Mouse (Mus musculus) kidney, postnatal 10 days (tissue): Measurements from ENCODE around the gene Ell2.
A peak's percentile ranks its signal among the peaks of the same experiment; 100 is the strongest.

Experiments used
- DNase-seq: peaks from one replicate; pipeline ENCODE4 v3.0.0; 2021; ENCODE audit warnings: mixed read lengths

The Ell2 gene

DNA sequence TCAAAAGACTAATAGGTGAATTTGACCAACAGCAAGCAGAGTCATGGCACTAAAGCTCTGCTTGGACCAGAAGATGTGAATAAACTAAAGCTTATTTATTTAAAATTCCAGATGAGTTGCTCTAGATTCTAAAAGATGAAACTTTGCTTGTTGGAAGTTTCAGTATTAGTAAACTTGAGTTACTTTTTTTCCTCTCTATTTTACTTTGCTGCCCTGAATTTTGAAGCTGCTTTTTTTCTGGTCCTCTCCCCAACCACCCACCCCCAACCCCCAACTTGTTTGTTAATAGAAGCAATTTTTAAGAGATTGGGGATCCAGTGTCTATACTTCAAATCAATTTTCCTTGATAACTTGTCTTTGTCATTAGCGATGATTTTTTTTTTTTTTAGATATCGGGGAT lies 64.2 kb downstream of the Ell2 start:
- DNase-seq = no peak

GRCm38 (mm10) chr13:75771404-75771803 lies 64.8 kb downstream of the Ell2 start:
- no peak for DNase-seq

DNA sequence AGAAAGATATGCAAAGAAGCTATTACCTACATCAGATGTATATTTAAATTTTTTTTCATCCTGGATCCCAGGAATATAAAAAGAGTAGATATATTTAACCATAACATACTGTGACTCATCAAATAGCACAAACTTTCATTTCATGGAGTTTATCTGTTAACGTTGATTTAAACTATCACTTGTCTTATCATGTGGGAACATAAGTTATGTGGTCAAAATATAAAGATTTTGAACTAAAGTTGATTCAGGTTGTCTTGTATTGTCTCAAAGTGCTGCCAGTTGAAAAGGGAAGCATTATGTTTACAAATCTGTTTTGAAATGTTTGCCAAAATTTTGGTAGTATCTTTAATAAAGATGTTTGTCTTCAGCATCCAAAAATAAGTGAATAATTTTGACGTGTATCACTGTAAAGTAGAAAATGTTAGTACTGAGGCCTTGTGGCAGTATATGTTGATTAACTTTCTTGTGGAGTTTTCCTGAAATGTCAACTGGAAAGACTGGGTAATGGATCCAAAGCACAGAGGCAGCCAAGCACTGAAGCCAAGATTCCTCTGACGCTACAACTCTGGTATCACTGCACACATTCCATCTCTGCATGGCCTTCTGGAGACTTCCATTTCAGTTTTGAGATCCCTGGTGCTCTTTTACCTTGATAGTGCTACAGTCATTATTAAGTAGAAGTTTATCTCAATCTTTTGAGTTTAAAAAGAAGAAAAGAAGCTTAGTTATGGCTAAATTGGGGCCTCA lies 65.6 kb downstream of the Ell2 start:
- no peak for DNase-seq

- no peak for DNase-seq
Observed at GRCm38 (mm10) chr13:75775961-75776360, 69.4 kb downstream of the Ell2 start.

GRCm38 (mm10) chr13:75776692-75777091 lies 70.1 kb downstream of the Ell2 start:
- no peak for DNase-seq

- no peak for DNase-seq
Observed at GRCm38 (mm10) chr13:75778156-75778555, 71.6 kb downstream of the Ell2 start.

DNA sequence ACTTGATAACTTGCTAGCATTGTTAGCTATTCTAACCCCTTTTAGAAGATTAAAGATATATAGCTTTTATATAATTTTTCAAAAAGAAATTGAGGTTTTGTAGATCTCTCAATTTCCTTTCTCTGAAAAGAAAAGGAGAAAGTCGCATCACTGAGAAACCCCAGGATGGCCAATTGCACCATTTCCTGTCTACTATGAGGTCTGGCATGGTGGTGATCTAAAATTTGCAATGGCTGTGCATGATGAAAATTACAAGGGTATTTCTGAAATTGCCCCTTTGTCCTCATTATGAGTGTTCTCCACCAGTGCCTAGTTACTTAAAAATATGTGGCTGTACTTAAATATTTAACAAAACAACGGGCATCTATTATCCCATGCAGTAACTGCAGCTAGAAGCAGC lies 72.6 kb downstream of the Ell2 start:
- no peak for DNase-seq

- no peak for DNase-seq
Observed at GRCm38 (mm10) chr13:75780096-75780495, 73.5 kb downstream of the Ell2 start.

GRCm38 (mm10) chr13:75785726-75786125 lies 79.2 kb downstream of the Ell2 start:
- DNase-seq = no peak

GRCm38 (mm10) chr13:75786264-75786663 lies 79.7 kb downstream of the Ell2 start:
- no peak for DNase-seq

- DNase-seq = no peak
Observed at GRCm38 (mm10) chr13:75787364-75787763, 80.8 kb downstream of the Ell2 start.

GRCm38 (mm10) chr13:75788178-75788577 lies 81.6 kb downstream of the Ell2 start:
- no peak for DNase-seq

GRCm38 (mm10) chr13:75789061-75789834 lies 82.7 kb downstream of the Ell2 start:
- DNase-seq = no peak

DNA sequence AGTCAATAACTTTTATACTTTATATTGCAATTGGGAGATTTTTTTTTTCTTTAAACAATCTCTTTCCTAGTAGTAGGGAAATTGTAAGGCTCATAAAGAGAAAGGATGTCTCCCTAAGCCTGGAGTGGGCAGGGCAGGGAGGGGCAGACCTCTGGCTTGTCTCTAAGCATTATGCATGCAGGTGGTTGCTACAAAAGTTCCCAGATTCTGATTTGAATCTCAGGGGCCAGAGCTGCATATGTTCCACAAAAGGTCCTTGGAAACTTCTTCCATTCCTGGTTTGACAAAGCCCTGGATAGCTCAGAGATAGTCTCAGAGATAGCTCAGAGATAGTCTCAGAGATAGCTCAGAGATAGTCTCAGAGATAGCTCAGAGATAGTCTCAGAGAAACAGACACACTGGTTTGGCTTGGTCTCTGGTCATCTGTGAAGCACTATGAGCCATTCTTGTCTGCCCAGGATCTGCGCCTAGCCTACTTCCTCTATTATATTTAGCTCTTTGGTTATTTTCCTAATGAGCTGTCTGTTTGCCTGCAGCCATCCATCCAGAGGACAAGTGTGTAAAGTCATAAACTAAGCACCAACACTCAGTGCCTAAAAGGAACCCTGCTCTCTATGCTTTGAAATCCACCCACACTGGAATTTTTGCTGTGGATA lies 84.1 kb downstream of the Ell2 start:
- DNase-seq = no peak

DNA sequence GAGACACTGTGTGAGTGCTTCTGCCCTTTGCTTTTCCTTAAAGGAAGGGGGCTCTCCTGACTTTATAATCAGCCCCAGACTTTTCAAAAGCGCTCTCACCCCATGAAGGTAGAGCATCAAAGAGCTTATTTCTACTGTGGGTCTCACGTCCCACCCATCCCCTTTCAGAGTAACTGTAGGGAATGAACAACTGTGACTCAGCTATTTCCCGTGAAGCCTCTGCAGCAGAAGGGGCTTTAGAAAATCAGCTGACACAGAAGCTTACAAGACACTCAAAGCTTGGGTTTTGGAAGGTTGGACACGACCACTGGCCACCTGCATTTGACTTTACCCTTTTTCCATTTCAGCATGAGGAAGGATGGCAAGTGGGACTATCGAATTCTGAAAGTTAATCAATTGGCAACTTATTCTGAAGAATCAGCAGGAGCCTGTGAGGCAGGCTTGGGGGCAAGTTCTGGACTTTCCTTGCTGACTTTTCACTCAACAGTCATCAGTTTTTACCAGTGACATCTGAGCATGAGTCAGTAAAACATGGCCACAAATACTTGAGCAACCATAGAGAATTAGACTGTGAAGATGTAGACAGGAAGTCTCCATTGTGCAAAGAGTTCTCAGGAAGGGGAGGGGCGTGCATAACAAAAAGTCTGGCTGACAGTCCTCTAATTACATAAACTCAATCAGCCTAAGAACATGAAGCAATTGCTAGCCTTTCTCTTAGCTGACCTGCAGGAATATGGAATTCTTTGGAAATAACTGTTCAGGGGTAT lies 87.5 kb downstream of the Ell2 start:
- no peak for DNase-seq

DNA sequence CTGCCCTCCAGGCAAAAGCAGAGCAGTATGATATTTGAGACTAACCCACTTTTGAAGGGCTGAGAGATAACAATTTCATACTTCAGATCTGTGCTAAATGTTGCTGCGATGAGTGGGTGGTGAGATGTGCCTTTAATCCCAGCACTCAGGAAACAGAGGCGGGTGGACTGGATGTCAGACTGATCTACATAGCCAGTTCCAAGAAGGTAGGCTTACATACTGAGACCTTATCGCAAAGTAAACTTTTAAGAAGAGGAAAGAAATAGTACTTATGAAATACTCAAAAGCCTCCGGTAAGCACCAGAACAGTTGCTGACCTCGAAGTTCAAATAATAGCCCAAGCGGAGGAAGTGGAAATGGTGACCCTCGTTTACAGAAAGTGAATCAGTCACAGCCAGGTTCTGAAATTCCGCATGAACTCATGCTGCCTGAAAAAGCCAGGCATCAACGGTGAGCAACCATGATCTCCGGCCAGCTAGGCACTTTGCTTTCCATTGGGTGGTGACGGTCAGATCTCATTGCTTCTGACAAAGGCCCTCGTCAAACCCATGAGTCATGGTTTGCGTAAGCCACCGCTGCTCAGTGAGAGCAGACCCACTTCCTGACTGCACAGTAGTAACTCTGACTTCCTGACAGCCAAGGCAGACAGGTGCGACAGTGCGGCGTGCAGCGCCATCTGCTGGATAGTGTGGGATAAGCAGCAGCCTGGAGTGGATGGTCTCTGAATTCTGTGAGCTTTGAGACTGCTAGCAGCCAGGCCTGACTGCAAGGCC lies 91.0 kb downstream of the Ell2 start:
- peak; percentile 93 for DNase-seq

DNA sequence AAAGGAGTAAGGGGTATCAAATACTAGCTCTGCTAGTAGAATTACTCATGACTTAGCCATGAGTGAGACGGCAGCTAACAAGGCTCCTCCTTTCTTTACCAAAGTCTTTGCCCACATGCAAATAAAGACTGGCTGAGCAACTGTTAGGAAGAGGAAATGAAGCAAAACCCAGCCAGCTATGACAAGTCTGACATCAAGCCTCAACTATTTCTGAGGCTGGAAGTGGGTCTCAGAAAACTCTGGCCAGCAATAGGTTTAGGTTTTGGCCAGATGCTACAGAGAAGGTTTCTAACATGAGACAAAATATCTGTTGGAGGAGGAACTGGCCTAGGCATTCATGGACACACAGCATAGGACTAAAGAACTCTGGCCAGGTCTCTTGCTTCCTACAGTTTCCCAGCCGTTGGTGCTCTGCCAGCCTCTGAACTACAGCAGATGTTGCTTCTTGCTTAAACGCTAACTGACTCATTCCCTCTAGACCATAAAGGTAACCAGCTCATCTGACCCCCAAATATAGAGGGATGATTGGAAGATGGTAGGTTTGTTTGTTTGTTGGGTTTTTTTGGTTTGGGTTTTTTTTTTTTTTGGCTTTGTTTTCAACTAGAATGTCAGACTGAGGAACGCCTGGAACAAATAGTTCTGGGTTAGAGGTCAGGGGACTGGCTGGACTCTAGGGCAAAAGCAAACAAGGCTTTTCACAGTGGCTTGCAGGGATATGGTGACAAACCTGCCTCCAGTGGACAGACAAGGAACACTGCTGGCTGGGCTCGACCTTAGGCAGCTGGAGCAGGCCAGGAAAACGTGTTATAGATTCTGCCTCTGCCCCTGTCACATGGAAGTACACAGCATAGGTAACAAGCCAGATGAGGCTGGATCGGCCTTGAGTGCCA lies 92.1 kb downstream of the Ell2 start:
- peak; percentile 30 for DNase-seq

- no peak for DNase-seq
Observed at GRCm38 (mm10) chr13:75799421-75799820, 92.9 kb downstream of the Ell2 start.

DNA sequence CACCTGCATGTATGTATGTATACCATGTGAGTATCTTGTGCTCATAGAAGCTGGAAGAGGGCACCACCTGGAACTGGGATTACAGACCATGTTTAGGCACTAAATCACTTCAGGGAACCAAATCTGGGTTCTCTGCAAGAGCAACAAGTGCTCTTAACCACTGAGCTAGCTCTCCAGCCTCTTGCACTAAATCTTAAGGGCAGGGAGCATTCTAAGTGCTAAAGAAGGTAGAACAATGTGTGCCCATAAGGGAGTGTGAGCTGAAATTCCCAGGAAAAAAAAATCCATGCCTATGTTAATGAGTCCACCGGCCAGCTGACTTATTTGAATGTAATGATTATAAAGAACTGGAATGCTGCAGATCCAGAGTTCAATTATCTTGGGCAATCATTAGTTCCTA lies 101.4 kb downstream of the Ell2 start:
- DNase-seq = no peak

GRCm38 (mm10) chr13:75809957-75810356 lies 103.4 kb downstream of the Ell2 start:
- no peak for DNase-seq

DNA sequence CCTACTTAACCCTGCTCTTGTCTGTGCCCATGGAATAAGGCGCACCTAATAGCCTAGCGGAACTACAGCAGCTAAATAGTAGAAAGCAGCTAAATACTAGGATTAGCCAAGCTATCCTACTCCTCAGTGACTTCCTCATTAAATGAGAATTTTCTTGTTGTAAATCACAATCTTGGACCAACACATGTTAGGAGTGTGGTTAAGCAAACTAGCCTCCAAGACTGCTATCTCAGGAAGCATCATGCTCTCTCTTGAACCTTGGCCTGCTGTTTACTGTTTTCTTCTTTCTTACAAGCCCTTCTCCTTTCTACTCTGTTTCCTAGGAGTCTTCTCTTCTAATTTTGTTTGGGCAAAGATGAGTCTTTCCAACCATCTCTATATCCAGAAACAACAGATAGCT lies 110.6 kb downstream of the Ell2 start:
- no peak for DNase-seq
